Mouse (Mus musculus) limb, embryonic 15.5 days (tissue): Measurements from ENCODE around the gene Ccdc85a. TPM values are rescaled to one million over a fixed set of nuclear protein-coding genes. Genes with fewer than 3 reads are reported as not detected.
"Not testable (repeated sequence)": the region's sequence is repeated elsewhere in the genome, so short reads cannot be mapped to it uniquely, and the experiment has no call there.

ENCODE experiments used
- ATAC-seq: fragments of 200-750 bp; cut with Nextera tagmentation; 2 replicates; pipeline ENCODE4 v1.8.0; 2017; ENCODE audit warnings: low read depth, moderate TSS enrichment; ENCODE audit not compliant: insufficient number of reproducible peaks, low FRiP score, low TSS enrichment
- H3K27ac ChIP-seq: fragments of 300-500 bp; sonication (generic); 2 replicates; pipeline ENCODE4 v1.5.1; 2015; ENCODE audit warnings: moderate library complexity, mild to moderate bottlenecking, inconsistent platforms
- H3K27me3 ChIP-seq: fragments of 300-500 bp; sonication (generic); 2 replicates; pipeline ENCODE4 v1.6.1; 2015; ENCODE audit warnings: inconsistent platforms
- H3K36me3 ChIP-seq: fragments of 300-500 bp; sonication (generic); 2 replicates; pipeline ENCODE4 v1.6.1; 2015; ENCODE audit warnings: inconsistent platforms
- H3K4me1 ChIP-seq: fragments of 300-500 bp; sonication (generic); 2 replicates; pipeline ENCODE4 v1.6.1; 2015; ENCODE audit warnings: inconsistent platforms
- H3K4me2 ChIP-seq: fragments of 300-500 bp; sonication (generic); 2 replicates; pipeline ENCODE4 v1.6.1; 2015; ENCODE audit warnings: mild to moderate bottlenecking, inconsistent platforms
- H3K4me3 ChIP-seq: fragments of 300-500 bp; sonication (generic); 2 replicates; pipeline ENCODE4 v1.5.1; 2015; ENCODE audit warnings: mild to moderate bottlenecking, inconsistent platforms
- H3K9ac ChIP-seq: fragments of 300-500 bp; sonication (generic); 2 replicates; pipeline ENCODE4 v1.6.1; 2015; ENCODE audit warnings: inconsistent platforms
- H3K9me3 ChIP-seq: fragments of 300-500 bp; sonication (generic); 2 replicates; pipeline ENCODE4 v1.6.1; 2016; ENCODE audit warnings: inconsistent platforms
- WGBS: fragments of 180-500 bp; shearing (Covaris S2); methylation state at CpG from one replicate; pipeline ENCODE4 v1.1.7; 2015; 5-methylcytosine and 5-hydroxymethylcytosine counted together
- polyA plus RNA-seq: library from polyadenylated mRNA; unstranded; fragments of >200 nt; fragmentation: Nextera tagmentation; extraction: Ambion mirVana; gene quantifications from 2 replicates; pipeline ENCODE4 v1.2.1, GENCODE M21; 2015

The Ccdc85a gene
- polyA plus RNA-seq, 1 experiment from 2014 or later, result 2.6 TPM

DNA sequence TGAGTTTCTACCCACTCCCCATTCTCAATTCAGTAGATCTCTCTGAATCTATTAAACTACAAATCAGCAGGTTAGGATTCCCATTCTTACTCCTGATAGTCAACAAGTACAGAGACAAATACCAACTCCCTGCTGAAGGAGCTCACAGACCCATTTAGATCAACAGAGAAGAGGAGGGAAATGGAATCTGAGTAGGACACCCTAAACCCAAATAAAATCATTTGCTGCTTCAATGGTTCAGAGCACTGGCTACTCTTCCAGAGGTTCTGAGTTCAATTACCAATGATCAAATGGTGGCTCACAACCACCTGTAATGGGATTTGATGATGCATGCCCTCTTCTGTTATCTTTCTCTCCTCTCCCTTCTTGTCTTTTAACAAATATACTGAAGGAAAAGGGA lies 82.9 kb downstream of the Ccdc85a start:
- no peak for ATAC-seq
- no peak overlapping the region for H3K4me2 ChIP-seq

GRCm38 (mm10) chr11:28497034-28497433 lies 87.1 kb downstream of the Ccdc85a start:
- Histone ChIP-seq H3K27me3 (no peaks in the 10 kb centered on the region), H3K9me3 (no peaks in the 10 kb centered on the region), H3K4me2 (no peak overlapping the region), H3K4me1 (no peaks in the 10 kb centered on the region), H3K27ac (no peak overlapping the region), H3K36me3 (no peaks in the 10 kb centered on the region), H3K4me3 (no peak overlapping the region), H3K9ac (no peak overlapping the region)
- ATAC-seq, result no peak

More for the DNA sequence above, 82.9 kb downstream of the Ccdc85a start:
- Histone ChIP-seq H3K9me3 (no peaks in the 10 kb centered on the region), H3K36me3 (no peaks in the 10 kb centered on the region), H3K4me3 (no peak overlapping the region), H3K27ac (no peak overlapping the region), H3K9ac (no peak overlapping the region), H3K27me3 (no peaks in the 10 kb centered on the region), H3K4me1 (no peaks in the 10 kb centered on the region)

DNA sequence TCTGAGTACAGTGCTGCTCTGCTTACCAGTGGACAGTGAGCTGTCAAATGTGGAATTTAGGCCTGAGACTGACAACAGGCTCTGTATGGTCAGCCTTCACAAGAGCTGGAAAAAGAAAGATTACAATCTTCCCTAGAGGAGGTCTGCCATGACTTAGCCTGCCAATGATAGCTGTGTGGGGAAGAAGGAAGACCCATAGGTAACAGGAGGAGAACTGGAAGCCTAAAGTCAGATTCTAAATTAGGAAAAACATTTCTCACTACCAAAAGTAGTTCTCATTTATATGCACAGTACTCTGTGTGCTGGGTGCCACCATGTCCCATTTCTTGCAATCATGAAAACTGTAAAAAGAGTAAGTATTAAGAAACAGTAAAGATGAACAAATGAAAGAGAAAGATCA lies 90.8 kb downstream of the Ccdc85a start:
- Histone ChIP-seq H3K4me2 (no peak overlapping the region), H3K27me3 (no peaks in the 10 kb centered on the region), H3K27ac (no peak overlapping the region), H3K4me1 (no peaks in the 10 kb centered on the region), H3K4me3 (no peak overlapping the region), H3K36me3 (no peaks in the 10 kb centered on the region), H3K9ac (no peak overlapping the region), H3K9me3 (no peaks in the 10 kb centered on the region)
- no peak for ATAC-seq

- no peaks in the 10 kb centered on the region for H3K36me3 ChIP-seq
- no peaks in the 10 kb centered on the region for H3K4me1 ChIP-seq
- no peak overlapping the region for H3K4me2 ChIP-seq
- no peak for ATAC-seq
- no peaks in the 10 kb centered on the region for H3K27me3 ChIP-seq
- H3K4me3 ChIP-seq, result no peak overlapping the region
- H3K9me3 ChIP-seq, result no peaks in the 10 kb centered on the region
- no peak overlapping the region for H3K27ac ChIP-seq
- WGBS, result 76% methylated on average over 1 of the region's 1 CpGs
- H3K9ac ChIP-seq, result no peak overlapping the region
Observed at GRCm38 (mm10) chr11:28491330-28491729, 92.8 kb downstream of the Ccdc85a start.

DNA sequence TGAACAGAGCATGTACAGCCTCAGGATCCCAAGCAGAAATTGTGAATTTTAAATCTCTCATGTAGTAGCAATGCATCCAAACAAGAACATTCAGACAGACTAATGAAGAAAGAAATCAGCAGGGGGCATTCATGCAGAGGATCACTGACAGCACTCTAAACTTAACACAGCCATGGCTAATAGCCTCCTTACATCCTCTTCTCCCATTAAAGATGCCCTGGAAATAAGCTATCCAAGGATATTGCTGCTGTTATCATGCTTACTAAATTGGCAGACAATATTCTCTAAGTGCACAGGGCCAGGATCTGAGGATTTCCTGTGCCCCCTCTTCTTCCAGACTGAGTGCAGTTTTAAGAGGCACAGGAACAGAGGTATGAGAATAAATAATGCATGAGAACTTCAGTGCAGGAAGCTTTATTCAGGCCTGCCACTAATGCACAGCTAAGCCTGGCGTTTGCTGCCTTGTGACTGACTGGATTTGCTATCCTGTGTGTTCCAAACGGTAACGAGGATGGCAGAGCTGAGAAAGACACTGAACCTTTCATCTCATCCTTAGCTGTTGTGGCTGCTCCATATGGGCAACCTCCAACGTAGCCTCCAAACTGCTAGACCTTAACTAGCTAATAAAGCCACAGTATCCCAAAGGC lies 99.9 kb downstream of the Ccdc85a start:
- ATAC-seq, result no peak
- 33% methylated on average over 4 of the region's 4 CpGs for WGBS

DNA sequence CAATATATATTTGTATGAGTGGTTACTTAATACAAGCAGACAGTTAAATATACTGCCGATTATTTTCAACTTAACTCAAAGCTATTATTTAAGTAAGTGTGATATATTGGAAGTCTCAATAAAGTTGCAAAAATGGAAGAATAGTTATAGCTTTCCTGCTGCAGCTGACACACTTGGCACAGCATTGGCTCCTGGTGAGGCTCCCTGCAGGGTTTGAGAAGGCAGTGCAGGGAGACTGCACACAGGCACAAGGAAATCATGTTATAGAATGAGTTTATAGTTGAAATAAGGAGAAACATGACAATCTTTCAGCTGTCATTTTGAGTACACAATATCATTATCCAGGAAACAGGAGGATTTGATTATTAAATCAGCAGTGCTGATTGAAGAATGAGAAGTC lies 107.0 kb downstream of the Ccdc85a start:
- Histone ChIP-seq H3K4me2 (no peak overlapping the region), H3K27me3 (no peaks in the 10 kb centered on the region), H3K27ac (no peak overlapping the region), H3K4me1 (no peaks in the 10 kb centered on the region), H3K9me3 (no peaks in the 10 kb centered on the region), H3K9ac (no peak overlapping the region), H3K4me3 (no peak overlapping the region), H3K36me3 (no peaks in the 10 kb centered on the region)
- 76% methylated on average over 1 of the region's 1 CpGs for WGBS
- ATAC-seq, result no peak

More for the DNA sequence above, 99.9 kb downstream of the Ccdc85a start:
- Histone ChIP-seq H3K9me3 (no peaks in the 10 kb centered on the region), H3K4me1 (no peaks in the 10 kb centered on the region), H3K27me3 (no peaks in the 10 kb centered on the region), H3K4me3 (no peak overlapping the region), H3K9ac (no peak overlapping the region), H3K27ac (no peak overlapping the region), H3K4me2 (no peak overlapping the region), H3K36me3 (no peaks in the 10 kb centered on the region)

DNA sequence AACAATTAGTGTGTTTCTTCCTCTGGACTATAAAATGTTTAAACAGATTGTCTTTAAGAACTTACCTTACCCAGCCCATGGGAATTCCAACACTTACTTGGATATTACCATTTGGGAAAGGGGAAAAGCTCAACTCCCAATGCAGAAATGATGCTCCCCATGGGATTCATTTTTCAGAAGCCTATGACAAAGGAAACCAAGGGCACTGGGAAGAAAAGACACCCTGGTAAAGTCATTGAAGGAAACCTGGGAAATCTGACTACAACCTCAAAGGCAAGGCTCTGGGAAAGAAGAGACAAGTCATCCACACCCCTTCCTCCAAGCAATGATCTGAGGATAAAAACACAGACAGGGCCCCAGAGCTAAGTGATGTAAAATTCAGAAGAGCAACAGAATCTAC lies 118.4 kb downstream of the Ccdc85a start:
- no peak overlapping the region for H3K4me2 ChIP-seq
- H3K27me3 ChIP-seq, result no peaks in the 10 kb centered on the region
- H3K9me3 ChIP-seq, result no peaks in the 10 kb centered on the region
- no peak overlapping the region for H3K27ac ChIP-seq
- no peaks in the 10 kb centered on the region for H3K36me3 ChIP-seq
- no peaks in the 10 kb centered on the region for H3K4me1 ChIP-seq
- H3K9ac ChIP-seq, result no peak overlapping the region
- no peak for ATAC-seq
- no peak overlapping the region for H3K4me3 ChIP-seq

DNA sequence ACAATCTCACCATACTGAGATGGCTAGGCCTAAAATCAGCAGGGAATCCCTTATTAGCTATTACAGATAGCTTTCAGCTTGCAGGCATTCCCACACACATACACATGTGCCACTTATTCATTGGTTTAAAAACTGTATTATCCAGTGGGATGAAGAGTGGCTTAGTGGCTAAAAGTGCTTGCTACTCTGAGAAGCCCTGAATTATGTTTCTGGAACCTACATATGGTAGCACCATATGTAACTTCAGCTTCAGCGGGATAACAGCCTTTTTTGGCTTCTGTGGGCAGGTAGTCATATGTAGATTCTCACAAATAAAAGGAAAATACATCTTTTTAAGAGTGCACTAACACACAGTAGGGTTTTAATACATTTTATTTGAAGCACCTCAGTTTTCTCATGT lies 119.2 kb downstream of the Ccdc85a start:
- Histone ChIP-seq H3K27ac (no peak overlapping the region), H3K4me3 (no peak overlapping the region), H3K4me1 (no peaks in the 10 kb centered on the region), H3K36me3 (no peaks in the 10 kb centered on the region), H3K9me3 (no peaks in the 10 kb centered on the region), H3K4me2 (no peak overlapping the region), H3K27me3 (no peaks in the 10 kb centered on the region), H3K9ac (no peak overlapping the region)
- ATAC-seq, result no peak
- WGBS, result 84% methylated on average over 1 of the region's 1 CpGs

DNA sequence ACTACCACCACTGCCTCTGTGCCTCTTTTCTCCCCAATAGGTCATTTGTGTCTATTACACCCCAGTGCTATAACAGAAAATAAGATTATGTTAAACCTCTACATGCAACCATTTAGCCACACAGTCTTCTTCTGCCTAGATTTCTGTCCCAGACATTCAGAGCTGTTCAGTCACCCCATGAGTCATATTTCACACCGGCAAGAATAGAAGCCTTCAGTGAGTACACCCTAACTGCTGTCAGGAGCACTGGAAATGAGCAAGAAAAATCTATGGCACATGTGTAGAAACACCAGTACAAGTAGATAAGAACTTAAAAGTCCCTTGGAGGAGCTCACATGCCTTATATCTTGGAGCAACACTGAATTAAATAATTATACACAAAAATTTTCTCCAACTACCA lies 125.0 kb downstream of the Ccdc85a start:
- WGBS, result 84% methylated on average over 1 of the region's 1 CpGs
- no peak overlapping the region for H3K4me2 ChIP-seq
- no peak overlapping the region for H3K27ac ChIP-seq

DNA sequence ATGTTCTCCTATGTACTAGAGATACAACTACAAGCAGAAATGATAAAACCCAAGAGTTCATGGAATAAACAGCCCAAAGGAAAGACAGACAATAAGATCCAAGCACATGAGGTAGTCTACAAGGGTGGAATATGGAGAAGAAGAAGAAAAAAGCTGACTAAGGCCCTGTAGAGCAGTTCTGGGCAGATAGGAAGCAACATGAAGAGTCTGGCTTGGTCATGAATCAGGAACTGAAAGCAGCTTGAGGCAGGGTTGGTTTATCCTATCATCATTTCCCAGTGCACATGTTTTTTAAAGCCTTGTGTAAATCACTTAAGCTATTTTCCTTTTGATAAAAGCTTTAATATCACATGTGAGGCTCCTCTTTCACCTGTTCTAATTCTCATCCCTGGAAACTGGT lies 144.2 kb downstream of the Ccdc85a start:
- Histone ChIP-seq H3K4me1 (no peaks in the 10 kb centered on the region), H3K27me3 (no peaks in the 10 kb centered on the region), H3K9me3 (no peaks in the 10 kb centered on the region), H3K27ac (no peak overlapping the region), H3K4me2 (no peak overlapping the region), H3K9ac (no peak overlapping the region), H3K36me3 (no peaks in the 10 kb centered on the region), H3K4me3 (no peak overlapping the region)
- no peak for ATAC-seq

More for the DNA sequence above, 125.0 kb downstream of the Ccdc85a start:
- H3K27me3 ChIP-seq, result no peaks in the 10 kb centered on the region
- H3K36me3 ChIP-seq, result no peaks in the 10 kb centered on the region
- H3K4me1 ChIP-seq, result no peaks in the 10 kb centered on the region
- H3K9me3 ChIP-seq, result no peaks in the 10 kb centered on the region
- no peak overlapping the region for H3K4me3 ChIP-seq
- no peak overlapping the region for H3K9ac ChIP-seq
- no peak for ATAC-seq

DNA sequence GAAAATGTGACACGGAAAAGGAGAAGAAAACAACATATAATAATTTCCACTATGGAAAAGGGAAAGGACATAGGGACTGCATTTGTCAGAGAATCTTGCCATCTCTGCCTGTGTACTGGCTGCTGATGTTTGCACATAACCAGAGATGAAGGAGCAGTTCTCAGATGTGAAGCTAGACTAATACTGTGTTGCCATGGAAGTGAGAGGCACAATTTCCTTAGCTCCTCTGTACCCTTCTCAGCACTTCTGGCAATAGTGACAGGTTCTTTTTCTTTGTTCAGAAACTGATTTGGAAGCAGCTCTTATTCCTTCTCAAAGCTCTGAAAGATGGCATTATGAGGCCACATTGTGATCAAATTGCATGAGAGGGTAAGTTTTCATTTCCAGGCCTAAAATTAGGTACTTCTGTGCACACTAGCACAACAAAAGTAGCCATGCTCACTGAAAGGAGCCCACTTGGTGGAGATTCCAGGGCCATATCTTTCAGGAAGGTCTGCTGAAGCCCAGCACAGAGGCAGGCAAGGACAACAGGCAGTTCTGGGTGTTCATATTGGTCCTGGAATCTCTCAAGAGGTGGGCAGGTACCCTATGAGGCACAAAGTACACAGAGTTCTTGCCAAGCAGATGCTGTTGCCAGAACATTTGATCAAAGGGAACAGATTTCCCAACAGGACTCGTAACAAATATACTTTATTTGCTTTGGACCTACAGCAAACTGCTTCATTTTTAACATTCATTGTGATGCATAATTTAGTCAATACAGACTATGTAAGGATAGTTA lies 161.5 kb downstream of the Ccdc85a start:
- no peak overlapping the region for H3K4me2 ChIP-seq
- H3K4me1 ChIP-seq, result no peaks in the 10 kb centered on the region
- no peak overlapping the region for H3K9ac ChIP-seq
- no peak overlapping the region for H3K27ac ChIP-seq
- 80% methylated on average over 2 of the region's 2 CpGs for WGBS
- no peak for ATAC-seq
- H3K4me3 ChIP-seq, result no peak overlapping the region
- H3K9me3 ChIP-seq, result no peaks in the 10 kb centered on the region
- no peaks in the 10 kb centered on the region for H3K36me3 ChIP-seq
- no peaks in the 10 kb centered on the region for H3K27me3 ChIP-seq

- Histone ChIP-seq H3K4me2 (no peak overlapping the region), H3K27ac (no peak overlapping the region), H3K9me3 (no peaks in the 10 kb centered on the region), H3K4me3 (no peak overlapping the region), H3K9ac (no peak overlapping the region), H3K4me1 (no peaks in the 10 kb centered on the region), H3K36me3 (no peaks in the 10 kb centered on the region), H3K27me3 (no peaks in the 10 kb centered on the region)
- no peak for ATAC-seq
- 61% methylated on average over 2 of the region's 2 CpGs for WGBS
Observed at GRCm38 (mm10) chr11:28415841-28416240, 168.3 kb downstream of the Ccdc85a start.

GRCm38 (mm10) chr11:28409880-28410279 lies 174.2 kb downstream of the Ccdc85a start:
- not testable (repeated sequence) for H3K9me3 ChIP-seq, H3K27me3 ChIP-seq, H3K4me3 ChIP-seq, H3K4me1 ChIP-seq, H3K4me2 ChIP-seq, H3K36me3 ChIP-seq, H3K9ac ChIP-seq, ATAC-seq, H3K27ac ChIP-seq
- WGBS, result 92% methylated on average over 2 of the region's 2 CpGs
